ENCODE assay signal across 8 mouse cellular contexts in the genomic region with DNA sequence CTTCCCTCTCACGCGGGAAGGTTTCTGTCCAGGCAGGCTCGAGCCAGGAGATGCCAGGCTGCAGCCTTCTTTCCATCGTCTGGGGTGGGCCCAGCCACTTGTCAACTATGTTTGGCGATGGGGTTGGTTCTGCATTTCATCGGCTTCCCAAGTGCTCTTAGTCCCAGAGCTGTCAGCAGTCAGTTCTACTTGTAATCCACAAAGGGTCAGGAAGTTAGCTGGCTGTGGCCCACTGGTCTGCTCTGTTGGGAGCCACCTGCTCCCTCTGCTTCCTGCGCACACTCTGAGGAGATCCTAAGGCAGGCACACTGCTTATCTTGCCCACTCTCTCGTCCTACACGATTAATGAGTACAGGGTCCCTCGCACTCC. TPM values are rescaled to one million over a fixed set of nuclear protein-coding genes. Genes with fewer than 3 reads are reported as not detected.
DNase-seq lines count a peak whose midpoint lies in the region; ATAC-seq and TF ChIP-seq lines count a peak whose summit lies in the region.

No protein-coding gene starts in this region.

- peak overlapping the region; percentile 58 for H3K4me2 ChIP-seq in limb, embryonic 15.5 days

- peak overlapping the region; percentile 66 for H3K9ac ChIP-seq in limb, embryonic 15.5 days

- TF ChIP-seq POLR2A in cerebellum, adult 2 months (IDR thresholded peaks at IDR 0.05; ENCODE audit: borderline replicate concordance, insufficient read depth, low read length): no peak
- no peak for TF ChIP-seq POLR2A in thymus, adult 2 months (IDR thresholded peaks at IDR 0.05; ENCODE audit: control insufficient read depth, extremely low read depth, insufficient read depth, low read length, poor library complexity)

- no peak for TF ChIP-seq CTCF in cerebellum, adult 2 months (IDR thresholded peaks at IDR 0.05; ENCODE audit: borderline replicate concordance, insufficient read depth, low read depth, low read length)
- no peak for TF ChIP-seq CTCF in thymus, adult 2 months (IDR thresholded peaks at IDR 0.05; ENCODE audit: borderline replicate concordance, control insufficient read depth, extremely low read depth, insufficient read depth, low read length, poor library complexity)

- WGBS in cerebellum, adult 2 months: 10% methylated on average over 10 of the region's 10 CpGs
- WGBS in thymus, adult 2 months: 12% methylated on average over 10 of the region's 10 CpGs
- 9% methylated on average over 10 of the region's 10 CpGs for WGBS in limb, embryonic 15.5 days

- no peaks in the 10 kb centered on the region for H3K4me1 ChIP-seq in cerebellum, adult 2 months (ENCODE audit: control insufficient read depth, insufficient read depth, low read length)
- peaks cover 13% of the 10 kb centered on the region for H3K4me1 ChIP-seq in thymus, adult 2 months (replicated peaks; ENCODE audit: control insufficient read depth, insufficient read depth, low read length)
- peaks cover 9% of the 10 kb centered on the region for H3K4me1 ChIP-seq in limb, embryonic 15.5 days

- no peaks in the 10 kb centered on the region for H3K9me3 ChIP-seq in limb, embryonic 15.5 days

- H3K27ac ChIP-seq in cerebellum, adult 2 months (ENCODE audit: insufficient read depth, low read length): peak overlapping the region; percentile 84
- peak overlapping the region; percentile 74 for H3K27ac ChIP-seq in thymus, adult 2 months (ENCODE audit: control insufficient read depth, insufficient read depth, low read length)
- H3K27ac ChIP-seq in limb, embryonic 15.5 days: peak overlapping the region; percentile 96

- no peak for DNase-seq in cerebellum, adult 2 months
- no peak for DNase-seq in cerebellum, postnatal 10 days
- DNase-seq in thymus, adult 2 months: no peak
- DNase-seq in thymus, adult 18-20 months: no peak
- no peak for DNase-seq in frontal cortex, adult 2 months (ENCODE audit: extremely low spot score in 1 of 2, low spot score in 1 of 2)
- no peak for DNase-seq in urinary bladder, postnatal 10 days (ENCODE audit: low spot score)
- DNase-seq in right cerebral cortex, postnatal 4 days: no peak

- no peaks in the 10 kb centered on the region for H3K36me3 ChIP-seq in thymus, adult 2 months (ENCODE audit: control insufficient read depth, insufficient read depth, low read length)
- H3K36me3 ChIP-seq in limb, embryonic 15.5 days: no peaks in the 10 kb centered on the region

- H3K4me3 ChIP-seq in cerebellum, adult 2 months (replicated peaks; ENCODE audit: insufficient read depth, low read depth, low read length): peak overlapping the region; percentile 72
- H3K4me3 ChIP-seq in thymus, adult 2 months (ENCODE audit: control insufficient read depth, insufficient read depth, low read length): peak overlapping the region; percentile 66
- peak overlapping the region; percentile 72 for H3K4me3 ChIP-seq in limb, embryonic 15.5 days

- no peaks in the 10 kb centered on the region for H3K27me3 ChIP-seq in cerebellum, adult 2 months (ENCODE audit: control insufficient read depth, insufficient read depth, low read length)
- H3K27me3 ChIP-seq in thymus, adult 2 months (ENCODE audit: control insufficient read depth, insufficient read depth, low read length): no peaks in the 10 kb centered on the region
- H3K27me3 ChIP-seq in limb, embryonic 15.5 days: no peaks in the 10 kb centered on the region

- ATAC-seq in limb, embryonic 15.5 days (ENCODE audit: insufficient number of reproducible peaks, low FRiP score, low TSS enrichment, low read depth): peak; percentile 12; the same call in 1 of the 2 replicates

RNA-seq across cellular contexts. Expression of gene Fbxl4, which starts 0.6 kb away (rescaled TPM):
- polyA plus RNA-seq in cerebellum, adult 2 months (2012; rRNA removed): 24.4 and 26.2 TPM in 2 replicates
- polyA plus RNA-seq in thymus, adult 2 months (2012; rRNA removed): 13.1 and 15.9 TPM in 2 replicates
- polyA plus RNA-seq in limb, embryonic 15.5 days (2015; fragmentation: Nextera tagmentation; extraction: Ambion mirVana): 14.2 and 15.7 TPM in 2 replicates
- 16.3 and 19.9 TPM in 2 replicates for polyA plus RNA-seq in frontal cortex, adult 2 months (2012; rRNA removed)
